Mouse (Mus musculus): ENCODE results near the gene Tmem132d.
"Not testable (repeated sequence)": the region's sequence is repeated elsewhere in the genome, so short reads cannot be mapped to it uniquely, and the experiment has no call there.

Gene Tmem132d

GRCm38 (mm10) chr5:127950574-127950973 lies 482.3 kb downstream of the Tmem132d start:
- no peak for DNase-seq (ENCODE audit: extremely low read depth, low read depth, low spot score)

DNA sequence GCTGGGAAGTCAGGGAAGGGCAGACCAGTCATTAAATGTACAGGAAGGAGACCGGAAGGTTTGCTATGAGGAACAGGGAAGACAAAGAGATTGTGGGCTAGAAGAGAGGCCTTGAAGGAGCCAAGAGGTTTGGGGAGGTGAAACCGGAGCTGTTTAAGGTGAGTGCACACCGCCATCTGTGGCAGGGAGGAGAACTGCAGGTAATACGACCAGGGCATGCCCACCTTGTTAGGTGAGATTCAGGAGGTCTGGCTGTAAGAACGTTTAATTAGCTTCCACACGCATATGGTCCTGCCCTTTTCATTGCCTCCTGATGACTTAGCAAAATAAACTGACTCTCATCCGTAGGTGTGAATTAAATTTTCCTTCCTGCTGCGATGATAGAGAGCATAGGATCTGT lies 485.6 kb downstream of the Tmem132d start:
- no peak for DNase-seq (ENCODE audit: extremely low read depth, low read depth, low spot score)

DNA sequence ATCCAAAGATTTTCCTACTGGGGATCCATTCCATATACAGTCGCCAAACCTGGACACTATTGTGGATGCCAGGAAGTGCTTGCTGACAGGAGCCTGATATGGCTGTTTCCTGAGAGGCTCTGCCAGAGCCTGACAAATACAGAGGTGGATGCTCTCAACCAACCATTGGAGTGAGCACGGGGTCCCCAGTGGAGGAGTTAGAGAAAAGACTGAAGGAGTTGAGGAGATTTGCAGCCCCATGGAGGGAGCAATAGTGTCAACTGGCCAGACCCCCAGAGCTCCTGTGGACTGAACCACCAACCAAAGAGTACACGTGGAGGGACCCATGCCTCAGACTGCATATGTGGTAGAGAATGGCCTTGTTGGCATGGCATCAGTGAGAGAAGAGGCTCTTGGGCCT lies 490.7 kb downstream of the Tmem132d start:
- DNase-seq (ENCODE audit: extremely low read depth, low read depth, low spot score) = not testable (repeated sequence)

GRCm38 (mm10) chr5:127937914-127938313 lies 495.0 kb downstream of the Tmem132d start:
- DNase-seq (ENCODE audit: extremely low read depth, low read depth, low spot score) = no peak

DNA sequence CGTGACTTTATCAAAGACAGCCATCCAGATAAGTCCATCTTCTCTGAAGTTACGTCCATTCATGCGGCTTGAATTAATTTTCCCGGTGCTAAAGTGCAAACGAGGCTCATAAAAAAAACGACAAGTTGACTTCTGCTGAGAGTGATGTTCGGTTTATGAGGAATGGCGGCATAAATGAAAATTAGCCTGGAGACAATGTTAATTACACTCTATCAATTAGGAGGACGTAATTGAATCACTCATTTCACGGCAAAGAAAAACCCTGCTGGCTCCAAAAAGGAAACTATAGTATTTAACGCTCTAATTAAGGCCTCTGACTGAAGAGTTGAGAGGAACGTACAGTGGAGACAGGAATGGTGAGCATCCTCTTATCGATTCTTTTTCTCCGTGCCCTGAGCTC lies 503.2 kb downstream of the Tmem132d start:
- no peak for DNase-seq (ENCODE audit: extremely low read depth, low read depth, low spot score)

DNA sequence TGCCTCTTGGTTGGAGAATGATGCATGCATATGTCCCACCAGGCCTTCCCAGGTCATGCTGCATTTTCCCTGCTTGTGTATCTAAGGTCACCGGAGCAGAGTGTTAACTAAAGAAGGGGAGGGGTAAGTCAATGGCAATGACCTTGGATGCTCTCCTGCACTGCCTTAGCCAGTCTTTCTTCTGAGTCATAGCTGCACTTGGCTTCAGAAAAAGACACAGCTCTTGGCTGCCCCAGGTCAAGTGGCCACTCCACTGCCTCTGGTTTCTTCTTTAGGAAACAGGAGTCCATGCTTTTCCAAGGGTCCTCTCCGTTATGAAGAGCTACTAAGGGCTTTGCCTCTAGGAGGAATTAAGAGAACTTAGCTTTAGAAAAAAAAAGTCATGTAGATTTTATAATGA lies 506.2 kb downstream of the Tmem132d start:
- no peak for DNase-seq (ENCODE audit: extremely low read depth, low read depth, low spot score)

GRCm38 (mm10) chr5:127924106-127924505 lies 508.8 kb downstream of the Tmem132d start:
- DNase-seq (ENCODE audit: extremely low read depth, low read depth, low spot score) = no peak

- DNase-seq (ENCODE audit: extremely low read depth, low read depth, low spot score) = no peak
These were observed 513.7 kb downstream of the Tmem132d start for GRCm38 (mm10) chr5:127919171-127919570.

DNA sequence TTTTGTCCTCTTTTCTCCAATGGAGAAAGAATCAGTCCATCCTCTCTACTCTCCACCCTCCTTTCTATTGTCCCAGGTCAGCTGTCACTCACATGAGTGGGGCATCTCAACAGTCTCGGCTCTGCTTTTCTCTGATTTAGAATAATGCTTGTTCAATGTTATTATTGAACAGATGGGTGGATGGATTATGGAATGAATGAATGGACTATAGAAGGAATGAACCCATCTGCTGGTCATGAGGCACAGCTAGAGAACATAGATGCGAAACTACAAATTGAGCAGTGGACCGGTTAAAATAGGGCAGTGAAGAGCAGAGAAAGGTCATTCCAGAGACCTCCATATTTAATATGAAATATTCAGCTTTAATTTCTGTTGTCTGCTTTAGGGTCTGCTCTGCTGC lies 514.5 kb downstream of the Tmem132d start:
- no peak for DNase-seq (ENCODE audit: extremely low read depth, low read depth, low spot score)

DNA sequence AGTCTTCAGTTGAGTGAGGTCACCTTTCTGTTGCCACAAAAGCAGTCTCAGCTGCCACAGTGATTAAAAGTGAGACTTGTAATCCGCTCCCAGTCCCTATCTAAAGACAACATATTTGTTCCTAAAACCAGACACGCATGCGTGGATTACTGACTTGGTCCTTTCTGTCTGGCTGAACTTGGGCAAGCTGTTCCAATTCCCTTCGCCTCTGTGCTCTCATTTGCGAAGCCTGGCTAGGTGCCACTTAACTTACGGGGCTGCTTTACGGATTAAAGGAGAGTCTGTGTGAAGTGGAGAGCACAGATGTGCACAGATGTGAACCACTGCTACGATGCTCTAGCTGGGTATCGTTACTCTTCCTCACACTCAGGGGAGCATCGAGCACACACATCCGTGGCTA lies 518.7 kb downstream of the Tmem132d start:
- no peak for DNase-seq (ENCODE audit: extremely low read depth, low read depth, low spot score)

DNA sequence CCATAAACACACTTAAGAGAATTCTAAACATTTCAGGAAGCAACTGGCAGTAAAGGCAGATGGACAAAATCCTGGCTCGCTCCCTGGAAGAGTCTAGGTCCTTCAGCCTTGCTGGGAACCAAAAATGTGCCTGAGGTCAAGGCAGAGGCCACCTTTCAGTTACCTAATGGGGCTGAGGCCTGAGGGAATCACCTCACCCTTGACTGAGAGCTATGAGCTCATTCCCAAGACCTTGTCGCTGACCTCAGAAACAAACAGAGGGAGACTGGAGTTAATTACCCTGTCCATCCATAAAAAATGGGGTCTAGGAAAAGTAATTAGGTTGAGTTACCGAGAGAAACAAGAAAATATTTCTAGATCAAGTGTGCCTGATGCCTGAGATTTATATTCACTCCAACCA lies 521.3 kb downstream of the Tmem132d start:
- no peak for DNase-seq (ENCODE audit: extremely low read depth, low read depth, low spot score)

- DNase-seq (ENCODE audit: extremely low read depth, low read depth, low spot score) = no peak
These were observed 522.5 kb downstream of the Tmem132d start for GRCm38 (mm10) chr5:127910356-127910755.

DNA sequence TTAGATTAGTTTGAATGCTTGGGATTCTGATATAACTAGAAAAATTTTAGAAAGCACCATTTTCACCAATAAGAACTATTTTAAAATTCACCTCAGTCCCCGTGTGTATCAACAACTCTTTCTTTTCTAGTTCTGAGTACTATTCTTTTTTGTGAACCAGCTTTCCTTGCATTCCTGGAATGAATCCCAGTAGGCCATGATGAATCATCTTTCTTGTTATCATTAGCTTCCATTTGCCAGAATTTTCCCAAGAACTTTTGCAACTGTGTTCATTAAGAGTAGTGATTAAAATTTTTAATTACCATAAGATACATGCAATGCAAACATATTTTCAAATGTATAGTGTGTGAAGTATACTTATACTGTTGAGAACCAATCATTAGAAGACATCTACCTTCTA lies 537.7 kb downstream of the Tmem132d start:
- DNase-seq (ENCODE audit: extremely low read depth, low read depth, low spot score) = no peak

DNA sequence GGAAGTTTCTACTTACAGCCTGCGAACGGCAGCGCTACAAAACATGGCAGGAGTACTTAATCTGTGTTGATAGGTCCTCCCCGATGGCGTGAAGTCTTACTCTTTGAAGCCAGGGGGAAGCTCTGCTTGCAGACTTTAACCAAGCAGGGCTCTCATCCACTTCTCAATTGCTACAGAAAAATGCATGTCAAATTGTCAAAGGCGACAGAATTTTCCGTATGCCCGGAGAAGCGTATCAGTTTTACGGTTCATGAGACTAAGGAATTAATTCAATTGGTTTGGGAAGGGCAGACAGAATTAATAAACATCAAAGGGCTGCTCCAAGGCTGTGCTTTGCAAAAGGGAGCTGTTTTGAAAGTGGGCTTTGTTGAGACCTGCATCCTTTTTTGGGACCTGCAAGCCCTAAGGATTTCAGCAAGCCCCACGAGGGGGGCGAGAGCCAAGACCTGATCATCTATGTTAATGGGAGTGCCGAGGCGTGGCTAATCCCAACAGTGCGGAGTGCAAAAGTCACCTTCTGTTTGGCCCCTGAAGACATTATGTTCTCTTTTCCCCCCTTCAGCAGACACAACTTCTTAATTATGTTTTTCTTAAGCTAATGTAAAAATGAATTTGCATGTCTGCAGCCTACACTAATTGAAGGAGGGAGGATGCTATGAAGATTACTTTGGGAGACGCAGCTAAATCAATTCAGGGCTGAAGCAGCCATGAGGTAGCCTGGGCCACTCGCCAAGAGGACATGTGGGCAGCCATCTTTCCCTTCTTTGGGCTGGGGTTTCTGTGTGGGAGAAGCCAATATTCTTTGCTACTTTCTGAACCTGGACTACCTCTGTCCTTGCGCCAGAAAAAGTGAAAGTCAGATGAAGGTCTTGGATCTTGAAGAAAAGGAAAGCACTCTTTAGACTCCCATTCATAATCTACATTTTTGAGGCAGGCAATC lies 547.0 kb downstream of the Tmem132d start:
- no peak for DNase-seq (ENCODE audit: extremely low read depth, low read depth, low spot score)

DNA sequence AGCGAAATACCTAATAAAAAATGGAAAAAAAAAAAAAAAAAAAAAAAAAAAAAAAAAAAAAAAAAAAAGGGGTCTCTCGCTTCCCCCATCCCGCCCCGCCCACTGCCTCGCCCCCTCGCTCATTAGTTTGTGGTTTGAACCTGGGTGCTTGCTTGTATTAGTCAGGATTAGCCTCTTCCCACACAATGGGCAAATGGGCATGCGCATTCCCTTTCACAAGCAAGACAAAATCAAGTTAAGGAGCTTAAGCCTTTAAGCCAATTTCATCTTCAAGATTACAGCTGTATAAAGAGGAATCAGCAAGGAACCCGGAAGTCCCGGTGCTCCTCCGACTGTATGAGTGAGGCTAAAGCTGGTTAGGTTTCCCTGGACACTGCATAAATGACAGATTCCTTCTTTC lies 549.9 kb downstream of the Tmem132d start:
- no peak for DNase-seq (ENCODE audit: extremely low read depth, low read depth, low spot score)

GRCm38 (mm10) chr5:127874461-127874860 lies 558.4 kb downstream of the Tmem132d start:
- DNase-seq (ENCODE audit: extremely low read depth, low read depth, low spot score) = no peak

GRCm38 (mm10) chr5:127865157-127865556 lies 567.7 kb downstream of the Tmem132d start:
- no peak for DNase-seq (ENCODE audit: extremely low read depth, low read depth, low spot score)

- DNase-seq (ENCODE audit: extremely low read depth, low read depth, low spot score) = no peak
These were observed 573.2 kb downstream of the Tmem132d start for GRCm38 (mm10) chr5:127859719-127860118.

DNA sequence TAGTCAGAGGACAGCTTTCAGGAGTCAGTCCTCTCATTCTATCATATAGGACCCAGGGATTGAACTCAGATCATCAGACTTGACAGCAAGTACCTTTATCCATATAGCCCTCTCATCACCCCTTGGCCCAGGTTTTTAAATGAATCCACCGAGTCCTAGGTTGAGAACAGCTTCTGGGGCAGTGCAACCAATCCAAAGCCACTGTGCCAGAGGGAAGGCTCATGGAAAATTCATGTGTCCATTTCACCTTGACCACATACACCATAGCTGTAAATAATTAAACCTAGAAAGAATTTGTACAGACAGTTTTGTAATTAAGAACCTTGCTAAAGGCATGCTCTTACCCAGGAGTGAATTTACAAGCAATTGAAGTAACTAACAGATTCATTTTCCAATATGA lies 580.6 kb downstream of the Tmem132d start:
- DNase-seq (ENCODE audit: extremely low read depth, low read depth, low spot score) = no peak

GRCm38 (mm10) chr5:127831791-127832190 lies 601.1 kb downstream of the Tmem132d start:
- DNase-seq (ENCODE audit: extremely low read depth, low read depth, low spot score) = no peak

- no peak for DNase-seq (ENCODE audit: extremely low read depth, low read depth, low spot score)
These were observed 602.0 kb downstream of the Tmem132d start for GRCm38 (mm10) chr5:127830831-127831230.

GRCm38 (mm10) chr5:127828756-127829155 lies 604.1 kb downstream of the Tmem132d start:
- no peak for DNase-seq (ENCODE audit: extremely low read depth, low read depth, low spot score)

DNA sequence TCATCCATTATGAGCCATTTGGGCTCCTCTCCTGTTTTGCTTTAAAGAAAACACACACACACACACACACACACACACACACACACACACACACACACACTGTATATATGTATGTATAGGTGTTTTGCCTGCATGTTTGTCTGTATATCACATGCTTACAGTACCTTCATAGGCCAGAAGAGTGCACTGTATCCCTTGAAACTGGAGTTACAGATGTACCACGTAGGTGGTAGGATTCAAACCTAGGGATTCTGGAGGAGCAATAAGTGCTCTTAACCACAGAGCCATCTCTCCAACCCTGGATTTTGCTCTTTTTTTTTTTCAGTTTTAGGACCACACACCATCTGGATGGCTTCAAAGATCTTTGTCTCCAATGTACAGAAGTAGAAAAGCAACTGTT lies 610.9 kb downstream of the Tmem132d start:
- no peak for DNase-seq (ENCODE audit: extremely low read depth, low read depth, low spot score)

Data from fat pad, adult 2 months (tissue).